Mouse (Mus musculus): ENCODE data around the gene Cdk6. TPM values are rescaled to one million over a fixed set of nuclear protein-coding genes. Genes with fewer than 3 reads are reported as not detected.
A peak's percentile ranks its signal among the peaks of the same experiment; 100 is the strongest.

Gene Cdk6
- polyA plus RNA-seq, 1 experiment: 8.9 TPM

DNA sequence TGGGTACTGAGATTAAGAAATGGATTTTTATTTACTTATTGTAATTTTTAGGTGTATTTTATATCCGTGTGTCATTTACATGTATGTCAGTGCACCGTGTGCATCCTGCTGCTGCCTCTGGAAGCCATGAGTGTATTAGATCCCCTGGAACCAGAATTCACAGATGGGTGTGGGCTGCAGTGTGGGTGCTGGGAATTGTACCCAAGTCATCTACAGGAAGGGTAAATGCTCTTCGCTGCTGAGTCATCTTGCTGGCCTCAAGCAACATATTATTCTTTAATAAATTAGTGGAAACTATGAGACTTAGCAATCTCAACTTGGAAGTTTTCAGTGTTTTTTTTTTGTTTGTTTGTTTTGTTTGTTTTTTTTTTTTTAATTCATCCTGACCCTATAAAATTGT, 11.0 kb downstream of the Cdk6 start:
- Histone ChIP-seq H3K27me3 (ENCODE audit: control insufficient read depth, insufficient read depth, insufficient read length) (no peaks in the 10 kb centered on the region), H3K4me2 (ENCODE audit: low read depth) (no peak overlapping the region), H3ac (ENCODE audit: control insufficient read depth, insufficient read length) (no peak overlapping the region), H3K79me2 (ENCODE audit: control insufficient read depth, insufficient read depth) (peaks cover 71% of the 10 kb centered on the region), H3K36me3 (ENCODE audit: control insufficient read depth, insufficient read depth) (peaks cover 3% of the 10 kb centered on the region), H3K4me3 (no peak overlapping the region)
- TF ChIP-seq TCF12 (IDR thresholded peaks at IDR 0.05; ENCODE audit: insufficient read depth, poor library complexity, severe bottlenecking): no peak
- no peak for TF ChIP-seq MAX (IDR thresholded peaks at IDR 0.05; ENCODE audit: low read depth)
- no peak for TF ChIP-seq POLR2AphosphoS2 (IDR thresholded peaks at IDR 0.05; ENCODE audit: insufficient read length, low read depth)
- TF ChIP-seq USF1 (IDR thresholded peaks at IDR 0.05; ENCODE audit: low read depth): no peak

GRCm38 (mm10) chr5:3352827-3353226, 11.5 kb downstream of the Cdk6 start:
- TF ChIP-seq CEBPB (IDR thresholded peaks at IDR 0.05; ENCODE audit: insufficient read depth, poor library complexity, severe bottlenecking) (no peak), TCF12 (IDR thresholded peaks at IDR 0.05; ENCODE audit: insufficient read depth, poor library complexity, severe bottlenecking) (no peak), TCF3 (IDR thresholded peaks at IDR 0.05; ENCODE audit: insufficient read length, low read depth) (no peak), POLR2A (IDR thresholded peaks at IDR 0.05; ENCODE audit: insufficient read length, low read depth) (no peak), MAX (IDR thresholded peaks at IDR 0.05; ENCODE audit: low read depth) (no peak), POLR2AphosphoS2 (IDR thresholded peaks at IDR 0.05; ENCODE audit: insufficient read length, low read depth) (no peak), E2F4 (IDR thresholded peaks at IDR 0.05; ENCODE audit: insufficient read depth) (no peak), SRF (IDR thresholded peaks at IDR 0.05; ENCODE audit: control insufficient read depth, insufficient read length, low read depth) (no peak), REST (IDR thresholded peaks at IDR 0.05; ENCODE audit: insufficient read depth, insufficient read length) (no peak), MYOG (IDR thresholded peaks at IDR 0.05; ENCODE audit: control insufficient read depth in 1 of 3, insufficient read depth in 1 of 3, insufficient read length in 2 of 3, low read depth in 2 of 3) (no peak), MYOD1 (IDR thresholded peaks at IDR 0.05; ENCODE audit: control insufficient read depth in 1 of 3, insufficient read length in 2 of 3, low read depth in 2 of 3) (no peak), USF1 (IDR thresholded peaks at IDR 0.05; ENCODE audit: low read depth) (no peak)
- peaks cover 3% of the 10 kb centered on the region for H3K36me3 ChIP-seq (ENCODE audit: control insufficient read depth, insufficient read depth)

DNA sequence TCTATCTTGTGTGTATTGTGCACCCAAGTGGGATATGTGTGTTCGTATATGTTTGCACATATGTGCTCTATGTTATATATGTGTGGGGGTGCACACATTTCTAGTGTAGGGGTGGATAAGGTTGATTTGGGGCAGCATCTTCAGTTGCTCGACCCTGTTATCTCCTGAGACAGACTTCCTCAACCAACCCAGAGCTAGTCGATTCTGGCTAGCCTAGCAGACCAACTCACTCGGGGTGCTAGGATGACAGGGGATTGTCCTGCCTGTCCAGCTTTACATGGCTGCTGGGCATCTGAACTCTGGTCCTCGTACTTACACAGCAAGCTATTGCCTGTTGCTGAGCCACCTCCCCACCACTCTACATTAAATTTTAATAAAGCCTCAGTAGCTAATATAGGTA, 13.0 kb downstream of the Cdk6 start:
- no peak for TF ChIP-seq TCF12 (IDR thresholded peaks at IDR 0.05; ENCODE audit: insufficient read depth, poor library complexity, severe bottlenecking)
- TF ChIP-seq USF1 (IDR thresholded peaks at IDR 0.05; ENCODE audit: low read depth): no peak
- no peak for TF ChIP-seq TCF3 (IDR thresholded peaks at IDR 0.05; ENCODE audit: insufficient read length, low read depth)
- no peak for TF ChIP-seq REST (IDR thresholded peaks at IDR 0.05; ENCODE audit: insufficient read depth, insufficient read length)
- TF ChIP-seq POLR2AphosphoS2 (IDR thresholded peaks at IDR 0.05; ENCODE audit: insufficient read length, low read depth): no peak
- TF ChIP-seq CEBPB (IDR thresholded peaks at IDR 0.05; ENCODE audit: insufficient read depth, poor library complexity, severe bottlenecking): no peak
- no peak for TF ChIP-seq E2F4 (IDR thresholded peaks at IDR 0.05; ENCODE audit: insufficient read depth)
- TF ChIP-seq SRF (IDR thresholded peaks at IDR 0.05; ENCODE audit: control insufficient read depth, insufficient read length, low read depth): no peak
- no peak for TF ChIP-seq MYOD1 (IDR thresholded peaks at IDR 0.05; ENCODE audit: control insufficient read depth in 1 of 3, insufficient read length in 2 of 3, low read depth in 2 of 3)
- no peak for TF ChIP-seq MYOG (IDR thresholded peaks at IDR 0.05; ENCODE audit: control insufficient read depth in 1 of 3, insufficient read depth in 1 of 3, insufficient read length in 2 of 3, low read depth in 2 of 3)
- no peak for TF ChIP-seq MAX (IDR thresholded peaks at IDR 0.05; ENCODE audit: low read depth)
- no peak for TF ChIP-seq POLR2A (IDR thresholded peaks at IDR 0.05; ENCODE audit: insufficient read length, low read depth)
- Histone ChIP-seq H3K4me2 (ENCODE audit: low read depth) (no peak overlapping the region), H3ac (ENCODE audit: control insufficient read depth, insufficient read length) (no peak overlapping the region), H3K79me2 (ENCODE audit: control insufficient read depth, insufficient read depth) (peaks cover 68% of the 10 kb centered on the region), H3K36me3 (ENCODE audit: control insufficient read depth, insufficient read depth) (peaks cover 3% of the 10 kb centered on the region), H3K4me3 (no peak overlapping the region), H3K27me3 (ENCODE audit: control insufficient read depth, insufficient read depth, insufficient read length) (no peaks in the 10 kb centered on the region)

More at GRCm38 (mm10) chr5:3352827-3353226, 11.5 kb downstream of the Cdk6 start:
- H3ac ChIP-seq (ENCODE audit: control insufficient read depth, insufficient read length): no peak overlapping the region
- no peak overlapping the region for H3K4me2 ChIP-seq (ENCODE audit: low read depth)
- H3K4me3 ChIP-seq: no peak overlapping the region
- H3K27me3 ChIP-seq (ENCODE audit: control insufficient read depth, insufficient read depth, insufficient read length): no peaks in the 10 kb centered on the region
- peaks cover 71% of the 10 kb centered on the region for H3K79me2 ChIP-seq (ENCODE audit: control insufficient read depth, insufficient read depth)

GRCm38 (mm10) chr5:3355032-3355536, 13.8 kb downstream of the Cdk6 start:
- Histone ChIP-seq H3K36me3 (ENCODE audit: control insufficient read depth, insufficient read depth) (peaks cover 3% of the 10 kb centered on the region), H3K79me2 (ENCODE audit: control insufficient read depth, insufficient read depth) (peaks cover 68% of the 10 kb centered on the region), H3K4me2 (ENCODE audit: low read depth) (no peak overlapping the region), H3ac (ENCODE audit: control insufficient read depth, insufficient read length) (no peak overlapping the region), H3K27me3 (ENCODE audit: control insufficient read depth, insufficient read depth, insufficient read length) (no peaks in the 10 kb centered on the region), H3K4me3 (no peak overlapping the region)
- TF ChIP-seq CEBPB (IDR thresholded peaks at IDR 0.05; ENCODE audit: insufficient read depth, poor library complexity, severe bottlenecking): no peak

DNA sequence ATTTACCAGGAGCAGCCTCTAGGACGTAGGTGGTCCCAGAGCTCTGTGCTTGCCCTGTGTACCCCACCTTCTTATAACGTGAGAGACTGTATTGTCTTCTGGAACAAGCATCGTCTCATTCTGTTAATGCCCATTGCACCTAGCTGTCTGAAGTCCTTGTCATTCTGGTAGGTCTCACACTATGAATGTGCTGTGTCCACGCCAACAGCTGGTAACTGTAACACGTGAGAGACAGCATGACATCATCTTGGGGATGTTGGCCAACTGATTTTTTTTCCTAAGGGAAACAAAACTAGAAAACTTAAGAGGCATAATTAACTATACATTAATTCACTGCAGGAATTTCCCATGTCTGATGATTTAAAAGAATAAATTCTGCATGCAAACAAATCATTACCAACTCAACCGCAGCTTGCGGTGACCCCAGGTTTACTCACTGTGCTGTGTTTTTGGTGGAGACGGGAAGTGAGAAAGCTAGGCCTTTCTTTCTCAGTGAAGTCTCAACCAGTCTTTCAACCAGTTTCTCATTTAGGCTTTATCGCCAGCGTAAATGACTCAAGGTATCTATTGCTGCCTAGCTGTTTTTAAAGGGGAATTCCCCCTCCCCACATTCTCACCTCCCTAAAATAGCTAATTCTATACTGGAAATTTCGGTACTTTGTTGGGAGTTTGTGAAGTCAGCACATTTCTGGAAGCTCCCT, 14.4 kb downstream of the Cdk6 start:
- Histone ChIP-seq H3K27me3 (ENCODE audit: control insufficient read depth, insufficient read depth, insufficient read length) (no peaks in the 10 kb centered on the region), H3K36me3 (ENCODE audit: control insufficient read depth, insufficient read depth) (peaks cover 3% of the 10 kb centered on the region), H3K79me2 (ENCODE audit: control insufficient read depth, insufficient read depth) (peaks cover 69% of the 10 kb centered on the region), H3K4me3 (no peak overlapping the region), H3ac (ENCODE audit: control insufficient read depth, insufficient read length) (no peak overlapping the region), H3K4me2 (ENCODE audit: low read depth) (no peak overlapping the region)
- peak in 2 of 3 experiments; percentile 33 to 39 for TF ChIP-seq MYOD1 (IDR thresholded peaks at IDR 0.05; ENCODE audit: control insufficient read depth in 1 of 3, insufficient read length in 2 of 3, low read depth in 2 of 3)
- TF ChIP-seq MYOG (IDR thresholded peaks at IDR 0.05; ENCODE audit: control insufficient read depth in 1 of 3, insufficient read depth in 1 of 3, insufficient read length in 2 of 3, low read depth in 2 of 3): no peak

Data from myocyte (in vitro differentiated cells).